Mouse (Mus musculus) adrenal gland (tissue): ENCODE data around the gene Upk1a.

Source experiments
- intact Hi-C: fragments of 180-260 bp; cut with DNase I; formaldehyde crosslinking; loops from one replicate; pipeline ENCODE4 v1.15.1; 2025

Gene Upk1a

GRCm38 (mm10) chr7:30604424-30604823 is 8.2 kb downstream of the Upk1a start:
- intact Hi-C loops, result no loop called here

GRCm38 (mm10) chr7:30602583-30602982 is 10.1 kb downstream of the Upk1a start:
- intact Hi-C loops, result no loop called here

DNA sequence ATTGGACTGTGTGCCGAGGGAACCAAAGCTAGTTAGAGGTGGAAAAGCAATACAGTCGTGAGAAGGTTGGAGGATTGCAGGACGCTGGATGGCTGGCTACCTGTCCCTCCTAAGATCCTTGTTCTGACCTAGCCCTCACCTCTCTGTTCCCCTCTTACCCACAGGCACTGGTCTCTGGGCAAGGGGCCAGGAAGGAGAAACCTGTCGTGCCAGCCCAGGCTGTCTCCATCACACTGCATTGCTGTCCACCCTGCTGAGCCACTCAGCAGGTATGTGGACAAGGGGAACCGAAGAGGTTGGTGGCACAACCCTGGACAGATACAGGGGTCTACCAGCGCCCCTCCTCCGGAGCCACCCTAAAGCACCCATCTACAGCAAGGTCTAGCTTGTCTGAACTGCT is 12.0 kb downstream of the Upk1a start:
- intact Hi-C loops, result no loop called here

DNA sequence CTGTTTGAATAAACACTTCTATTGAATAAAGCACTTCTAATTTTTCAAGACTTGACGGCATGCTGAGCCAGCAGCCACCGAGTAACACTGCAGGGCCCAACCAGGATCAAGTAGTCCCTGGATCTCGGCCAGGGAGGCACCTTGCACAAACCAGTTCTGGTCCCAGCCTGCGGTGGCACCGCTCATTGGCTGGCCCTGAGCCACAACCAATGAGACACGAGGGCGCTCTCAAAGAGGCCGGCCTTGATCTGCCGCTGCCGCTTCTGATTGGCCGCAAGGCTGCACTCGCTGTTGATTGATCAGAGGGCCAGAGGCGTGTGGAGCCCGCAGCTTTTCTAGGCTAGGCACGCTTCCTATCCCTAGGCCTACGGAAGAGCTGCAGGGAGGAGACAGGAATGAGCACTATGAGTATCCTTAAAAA is 12.7 kb downstream of the Upk1a start:
- intact Hi-C loops, result no loop called here

DNA sequence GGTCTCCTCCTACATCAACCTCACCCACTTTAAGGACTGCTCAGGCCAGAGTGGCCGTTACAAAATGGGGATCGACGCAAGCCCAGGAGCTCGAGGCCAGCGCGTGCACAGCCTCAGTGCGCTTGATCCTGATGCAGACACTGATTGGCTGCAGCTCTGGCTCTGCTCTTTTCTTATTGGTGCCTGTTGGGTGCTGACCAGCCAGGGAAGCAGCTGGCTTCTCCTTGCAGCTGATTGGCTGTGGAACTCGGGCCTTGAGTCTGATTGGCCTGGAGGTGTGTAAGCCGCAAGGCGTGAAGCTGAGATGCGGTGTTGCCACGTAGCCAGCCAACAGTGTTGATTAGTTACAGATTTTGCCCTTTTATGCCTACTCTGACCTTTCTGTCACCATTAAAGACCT is 13.9 kb downstream of the Upk1a start, which contains the start of gene Zbtb32:
Zbtb32 (minus strand) TSS at position 124 of the 400 bp plus-strand sequence.
- intact Hi-C loops, result no loop called here

GRCm38 (mm10) chr7:30596811-30597210 is 15.8 kb downstream of the Upk1a start:
- intact Hi-C loops, result no loop called here

DNA sequence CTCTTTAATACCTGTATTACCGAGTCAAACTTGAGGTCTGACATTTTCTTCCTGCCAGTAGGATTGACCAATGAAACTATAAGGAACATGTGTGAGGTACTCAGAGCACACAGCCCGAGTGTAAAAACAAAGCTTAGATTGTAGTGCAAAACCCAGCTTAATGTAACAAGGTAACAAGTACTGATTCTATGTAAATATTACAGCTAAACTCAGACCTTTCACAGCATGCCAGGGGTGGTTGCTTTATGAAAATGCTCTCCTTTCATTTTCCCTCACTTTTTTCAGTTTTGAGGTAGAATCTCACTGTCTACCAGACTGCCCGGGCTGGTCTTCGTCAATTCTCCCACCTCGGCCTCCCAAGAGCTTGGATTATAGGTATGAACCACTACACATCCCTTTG is 16.6 kb downstream of the Upk1a start:
- intact Hi-C loops, result no loop called here

GRCm38 (mm10) chr7:30594510-30595024 is 18.1 kb downstream of the Upk1a start:
- intact Hi-C loops, result no loop called here

DNA sequence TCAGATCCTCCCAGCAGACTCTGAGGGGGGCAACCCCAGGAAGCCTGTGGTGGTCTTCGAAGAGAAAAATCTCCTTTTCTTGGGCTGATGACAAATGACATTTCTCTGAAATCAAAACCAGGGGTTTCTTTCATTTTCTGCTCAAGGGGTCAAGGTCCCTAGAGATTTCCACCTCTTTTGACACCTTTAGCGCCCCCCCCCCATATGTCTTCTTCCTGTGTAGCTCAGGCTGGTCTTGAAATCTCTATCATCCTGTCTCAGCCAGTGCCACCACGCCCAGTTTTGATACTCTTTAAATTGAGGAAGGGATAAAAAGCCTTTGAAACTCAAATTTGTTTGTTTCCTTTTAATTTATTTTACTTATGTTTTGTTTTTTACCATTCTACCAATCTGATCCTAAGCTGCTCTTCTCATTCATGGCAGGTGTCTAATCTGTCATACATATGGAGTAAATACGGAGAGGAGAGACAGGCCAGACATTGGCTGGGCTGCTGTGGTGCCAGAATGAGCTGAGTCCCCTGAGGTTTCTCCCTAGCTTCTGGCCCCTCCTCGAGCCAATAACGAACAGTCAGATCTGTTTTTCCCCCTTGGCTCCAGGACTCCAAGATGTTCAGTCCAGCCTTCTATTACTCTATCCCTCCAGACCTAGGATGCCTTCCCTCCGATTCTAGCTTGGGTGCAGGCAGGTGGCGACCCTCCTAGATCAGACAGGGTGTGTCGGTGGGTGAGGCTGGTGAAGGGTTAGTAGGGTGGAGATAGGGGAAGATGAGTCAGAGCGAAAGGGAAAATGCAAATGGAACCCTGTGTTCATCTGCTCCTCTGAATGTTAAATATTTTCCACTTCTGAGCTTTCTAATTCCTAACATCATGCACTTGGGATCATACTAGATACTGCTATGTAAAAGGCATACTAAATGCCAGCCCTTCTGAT is 18.8 kb downstream of the Upk1a start:
- intact Hi-C loops, result no loop called here

DNA sequence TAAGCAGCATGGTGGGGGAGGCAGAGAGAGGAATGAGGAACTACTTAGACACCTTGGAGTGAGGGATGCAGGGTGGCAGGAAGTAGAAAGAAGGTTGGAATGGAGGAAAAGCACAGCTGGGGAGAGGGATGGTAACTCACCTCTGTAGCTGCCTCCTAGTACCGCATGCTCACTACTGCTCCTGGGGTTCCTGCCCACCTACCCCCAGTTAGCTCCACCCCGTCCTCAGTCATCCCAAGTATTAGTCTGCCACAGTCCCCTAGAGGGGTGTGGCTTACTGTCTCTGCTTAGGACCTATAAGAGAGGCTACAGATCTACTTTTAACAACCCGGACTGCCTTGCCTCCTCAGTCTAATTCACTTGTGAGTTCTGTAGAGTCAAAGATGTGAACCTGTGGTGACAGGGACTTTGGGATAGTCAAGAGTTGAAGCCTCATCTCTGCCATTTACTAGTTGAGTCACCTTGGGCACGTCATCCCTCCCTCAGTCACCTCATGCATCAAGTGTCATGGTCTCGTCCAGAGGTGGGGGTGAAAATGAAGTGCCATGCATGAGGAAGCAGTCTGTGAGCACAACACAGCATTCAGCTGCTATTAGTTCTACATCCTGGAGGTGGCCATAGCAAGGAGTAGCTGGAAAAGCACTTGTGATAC is 19.7 kb downstream of the Upk1a start:
- intact Hi-C loops, result no loop called here

- intact Hi-C loops, result no loop called here
Observed at GRCm38 (mm10) chr7:30591605-30591951, 21.1 kb downstream of the Upk1a start.

GRCm38 (mm10) chr7:30590927-30591604 is 21.6 kb downstream of the Upk1a start:
- intact Hi-C loops, result no loop called here

DNA sequence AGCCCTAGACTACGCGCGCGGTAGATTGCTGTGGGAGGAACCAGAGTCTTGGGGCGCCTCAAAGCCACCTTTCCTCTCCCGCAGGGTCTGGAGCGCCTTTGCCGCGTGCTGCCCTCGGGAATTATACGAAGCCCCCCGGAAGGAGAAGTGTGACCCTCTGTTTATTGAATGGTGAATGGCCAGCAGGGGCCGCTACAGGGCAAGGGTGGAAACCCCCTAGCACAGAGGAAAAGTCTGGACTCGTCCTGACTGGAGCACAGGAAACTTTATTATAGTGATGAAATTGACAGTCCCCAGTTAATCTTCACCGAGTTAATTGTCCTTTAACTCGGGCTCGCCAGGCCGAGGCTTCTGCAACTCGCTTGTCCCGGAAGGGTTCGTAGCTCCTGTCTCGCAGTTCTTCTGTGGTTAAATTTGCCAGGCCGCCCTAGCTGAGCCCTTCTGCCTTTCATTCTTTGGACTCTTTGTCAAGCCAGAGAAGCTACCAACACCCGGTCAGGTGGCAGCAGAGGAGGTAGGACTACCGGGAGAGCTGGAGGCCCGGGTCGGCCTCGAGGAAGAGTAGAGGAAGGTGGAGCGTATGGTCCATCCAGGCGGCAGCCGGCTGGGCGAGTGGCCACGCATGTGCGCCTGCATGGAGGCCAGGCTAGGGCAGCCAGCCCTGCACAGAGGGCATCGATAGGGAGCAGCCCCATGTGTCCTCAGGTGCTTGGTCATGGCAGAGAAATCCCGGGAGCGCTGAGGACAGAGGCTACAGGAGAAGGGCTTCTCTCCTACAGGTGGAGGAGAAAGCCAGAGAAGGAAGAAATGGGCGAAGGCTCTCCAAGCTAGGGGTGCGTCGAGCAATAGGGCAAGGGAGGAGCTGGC is 23.0 kb downstream of the Upk1a start:
- intact Hi-C loops, result loop anchor here (2.0 kb wide), 1 partner anchor 23 kb away; the partner anchor contains the start of gene Upk1a

- intact Hi-C loops, result loop anchor here (2.0 kb wide), 1 partner anchor 24 kb away; the partner anchor contains the start of gene Upk1a
Observed at GRCm38 (mm10) chr7:30588676-30589434, 23.8 kb downstream of the Upk1a start, which contains the start of gene Kmt2b. Kmt2b (minus strand) TSS chr7:30588726.

GRCm38 (mm10) chr7:30587842-30588667 is 24.6 kb downstream of the Upk1a start:
- intact Hi-C loops, result loop anchor here (2.0 kb wide), 2 partner anchors 23 to 25 kb away; partner anchors contain the start of genes Igflr1 and Upk1a

GRCm38 (mm10) chr7:30586455-30587020 is 26.1 kb downstream of the Upk1a start:
- intact Hi-C loops, result loop anchor here (2.0 kb wide), 1 partner anchor 22 kb away; the partner anchor contains the start of gene Igflr1

GRCm38 (mm10) chr7:30585170-30585569 is 27.5 kb downstream of the Upk1a start:
- intact Hi-C loops, result no loop called here

DNA sequence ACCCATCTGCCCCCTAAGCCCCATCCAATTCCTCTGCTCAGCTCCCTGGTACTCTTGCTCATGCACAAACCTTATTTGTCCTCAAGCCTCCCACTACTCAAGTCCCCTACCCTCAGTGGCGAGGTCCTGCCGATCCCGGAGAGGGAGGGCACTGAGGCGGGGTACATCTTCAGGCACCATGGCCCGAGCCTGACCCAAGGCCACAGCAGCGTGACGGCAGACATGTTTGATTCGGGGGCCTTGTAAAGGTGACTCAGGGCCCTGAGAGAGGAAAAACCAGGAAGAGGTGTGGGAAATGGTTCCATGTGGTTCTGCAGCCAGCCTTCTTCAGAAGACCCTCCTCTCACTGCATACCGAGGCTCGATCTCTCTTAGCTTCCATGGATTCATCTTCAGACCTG is 28.3 kb downstream of the Upk1a start:
- intact Hi-C loops, result no loop called here
